Mouse (Mus musculus): ENCODE results near the gene Adk.
A peak's percentile ranks its signal among the peaks of the same experiment; 100 is the strongest.

The Adk gene

DNA sequence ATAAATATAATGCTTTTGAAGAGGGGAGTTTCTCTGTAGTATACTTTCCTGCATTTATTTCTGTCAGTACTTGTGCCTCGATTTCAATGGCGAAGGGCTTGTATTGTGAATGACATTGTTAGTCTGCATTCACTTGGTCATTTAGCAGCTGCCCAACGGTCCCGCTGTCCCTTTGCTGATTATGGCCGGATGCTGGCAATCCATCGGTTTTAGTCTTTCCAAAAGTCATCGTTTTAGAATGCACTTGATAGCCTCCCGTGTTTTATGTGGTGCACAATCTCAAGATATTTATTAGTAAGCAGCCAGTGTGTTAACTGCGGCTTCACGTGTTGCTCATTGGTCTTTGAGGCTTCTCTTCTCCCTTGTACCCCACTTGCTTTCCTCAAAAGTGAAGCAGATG, 113.3 kb downstream of the Adk start:
- no peak for DNase-seq (ENCODE audit: low read depth, low spot score)

DNA sequence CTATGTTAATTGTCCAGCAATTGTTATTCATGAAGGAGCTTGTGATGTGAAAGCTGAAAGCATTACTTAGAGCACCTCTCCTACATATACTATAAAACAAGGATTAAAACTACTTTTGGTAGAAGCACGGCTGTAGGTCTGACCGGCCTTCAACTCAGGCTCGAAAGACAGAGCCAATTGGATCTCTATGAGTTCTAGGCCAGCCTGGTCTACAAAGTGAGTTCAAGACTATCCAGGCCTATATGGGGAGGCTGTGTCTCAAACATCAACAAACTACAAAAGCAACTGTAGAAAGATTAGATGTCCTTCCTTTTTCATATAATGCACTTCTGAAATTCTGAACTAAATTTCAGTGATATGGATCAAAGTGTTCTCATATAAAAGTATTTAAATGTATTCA, 113.7 kb downstream of the Adk start:
- DNase-seq (ENCODE audit: low read depth, low spot score) = no peak

DNA sequence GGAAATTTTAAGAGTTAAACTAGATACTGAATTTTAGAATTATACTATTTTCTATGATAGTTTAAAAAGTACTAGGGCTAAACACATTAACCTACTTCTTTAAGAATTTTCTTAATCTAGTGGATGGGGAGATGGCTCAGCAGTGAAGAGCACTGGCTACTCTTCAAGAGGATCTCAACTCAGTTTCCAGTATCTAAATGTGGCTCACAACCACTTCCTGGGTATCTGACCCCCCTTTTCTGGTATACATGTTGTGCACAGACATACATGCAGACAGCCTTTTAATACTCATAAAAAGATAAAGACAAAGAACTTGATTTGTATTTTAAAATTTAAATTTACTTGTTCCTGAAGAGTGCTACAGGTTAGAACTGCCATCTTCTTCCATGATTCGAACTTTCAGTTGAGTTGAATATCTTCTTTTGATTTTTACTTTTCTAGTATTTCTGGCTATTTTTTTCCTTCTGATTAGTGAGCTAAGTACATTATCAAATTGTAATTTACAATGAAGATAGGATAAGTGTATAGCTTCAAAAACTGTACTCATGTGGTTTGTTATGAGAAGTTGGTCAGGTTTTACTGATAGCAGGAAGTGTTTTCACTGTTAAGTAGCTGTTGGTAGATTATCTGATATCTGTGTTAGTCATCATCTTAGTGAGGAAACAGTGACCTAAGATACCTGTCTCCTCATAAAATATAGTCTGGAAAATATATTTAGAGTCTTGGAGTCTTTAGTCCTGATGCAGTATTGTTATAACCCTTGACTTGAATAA, 121.8 kb downstream of the Adk start:
- DNase-seq (ENCODE audit: low read depth, low spot score) = no peak

GRCm38 (mm10) chr14:21174804-21175203, 122.4 kb downstream of the Adk start:
- no peak for DNase-seq (ENCODE audit: low read depth, low spot score)

DNA sequence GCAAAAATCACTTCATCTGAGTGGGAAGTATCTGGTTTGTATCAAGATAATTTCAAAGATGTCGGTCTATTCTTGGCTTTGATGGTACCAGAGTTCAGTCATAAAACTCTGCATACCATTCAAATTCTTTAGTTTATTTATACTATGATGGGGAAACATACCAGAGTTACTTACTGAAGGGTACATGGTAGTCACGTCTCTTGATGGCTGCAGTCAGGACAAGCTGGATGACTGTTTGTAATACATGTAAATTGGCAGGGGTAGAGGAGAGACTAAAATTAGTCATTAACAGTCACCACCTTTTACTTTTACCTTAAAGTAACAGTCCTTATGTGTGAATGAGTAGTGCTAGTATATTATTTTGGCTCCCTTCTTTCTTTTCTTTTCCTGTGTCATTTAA, 125.4 kb downstream of the Adk start:
- no peak for DNase-seq (ENCODE audit: low read depth, low spot score)

- DNase-seq (ENCODE audit: low read depth, low spot score) = no peak
Observed at GRCm38 (mm10) chr14:21178356-21178755, 126.0 kb downstream of the Adk start.

- DNase-seq (ENCODE audit: low read depth, low spot score) = no peak
Observed at GRCm38 (mm10) chr14:21181053-21181452, 128.7 kb downstream of the Adk start.

- DNase-seq (ENCODE audit: low read depth, low spot score) = no peak
Observed at GRCm38 (mm10) chr14:21191966-21192365, 139.6 kb downstream of the Adk start.

DNA sequence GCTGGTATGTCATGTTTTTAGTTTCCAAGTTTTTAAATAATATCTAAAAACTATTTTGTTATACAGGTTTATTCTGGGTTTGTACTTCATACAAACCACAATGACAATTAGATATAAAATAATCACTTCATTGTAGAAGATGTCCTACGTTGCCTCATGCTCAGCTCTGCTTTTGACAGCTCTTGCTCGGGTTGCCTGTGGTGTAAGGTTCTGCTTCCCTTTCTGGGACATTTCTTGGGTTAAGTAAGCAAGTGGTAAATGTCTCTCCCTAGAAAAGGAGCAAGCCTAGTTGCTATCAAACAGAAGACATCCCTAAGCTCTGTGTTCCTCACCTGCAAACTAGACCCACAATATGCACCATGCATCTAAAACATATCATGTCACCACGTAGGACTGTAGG, 140.4 kb downstream of the Adk start:
- DNase-seq (ENCODE audit: low read depth, low spot score) = no peak

DNA sequence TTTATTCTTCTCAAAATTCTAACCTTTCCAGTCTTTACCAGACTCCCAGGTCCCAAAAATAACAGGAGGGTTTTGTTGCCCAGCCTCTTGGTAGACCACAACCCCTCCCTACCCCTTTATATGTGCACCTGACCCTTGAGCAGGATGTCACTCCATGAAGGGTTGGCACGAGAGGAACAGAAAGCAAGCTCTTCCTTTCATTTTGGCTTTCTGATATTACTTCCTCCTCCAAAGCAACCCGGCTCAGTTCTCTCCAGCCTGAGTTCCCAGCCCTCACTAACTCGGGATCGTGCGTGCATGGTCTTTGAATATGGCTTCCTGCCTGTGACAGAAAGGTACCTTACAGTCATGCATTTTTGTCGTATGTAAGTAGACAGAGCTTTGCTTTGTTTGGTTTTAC, 142.0 kb downstream of the Adk start:
- DNase-seq (ENCODE audit: low read depth, low spot score) = no peak

DNA sequence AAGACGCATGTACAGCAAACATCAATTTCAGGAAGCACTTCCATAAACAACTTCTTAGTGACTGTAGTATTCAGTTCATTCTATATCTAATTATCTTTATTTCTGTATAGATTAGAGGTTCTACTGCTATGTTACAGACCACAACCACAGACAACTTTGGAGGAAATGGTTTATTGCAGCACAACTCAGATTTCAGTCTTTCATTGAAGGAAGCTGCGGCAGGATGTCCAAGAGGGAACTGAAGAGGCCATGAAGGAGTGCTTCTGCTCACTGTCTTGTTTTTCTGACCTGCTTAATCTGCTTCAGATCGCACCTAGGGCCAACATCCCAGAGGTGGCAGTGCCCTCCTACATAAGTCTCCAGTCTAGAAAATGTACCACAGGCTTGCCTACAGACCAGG, 148.5 kb downstream of the Adk start:
- no peak for DNase-seq (ENCODE audit: low read depth, low spot score)

GRCm38 (mm10) chr14:21206472-21206871, 154.1 kb downstream of the Adk start:
- DNase-seq (ENCODE audit: low read depth, low spot score) = no peak

DNA sequence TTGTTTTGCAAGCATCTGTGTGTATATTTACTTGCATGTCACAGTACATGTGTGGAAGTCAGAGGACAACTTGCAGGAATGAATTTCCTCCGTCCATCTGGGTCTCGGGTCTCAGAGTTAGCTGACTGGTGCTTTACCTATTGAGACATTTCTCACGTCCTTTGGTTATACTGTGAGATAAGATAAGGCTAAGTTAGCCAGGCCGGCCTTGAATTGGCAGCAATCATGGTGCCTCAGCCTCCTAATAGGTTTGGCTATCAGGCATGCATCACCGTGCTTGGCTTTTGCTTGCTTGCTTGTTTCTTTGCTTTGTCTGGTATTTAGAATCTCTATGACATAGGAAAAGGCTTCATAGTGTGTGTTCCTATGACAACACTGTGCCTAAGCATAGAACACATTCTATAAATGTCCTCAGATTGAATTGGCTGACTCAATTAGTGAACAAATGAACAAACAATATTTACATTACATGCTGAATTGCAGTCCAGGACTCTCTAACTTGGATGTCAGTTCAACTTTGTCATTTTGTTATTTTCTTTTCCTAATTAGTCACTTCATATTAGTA, 169.3 kb downstream of the Adk start:
- no peak for DNase-seq (ENCODE audit: low read depth, low spot score)

- DNase-seq (ENCODE audit: low read depth, low spot score) = no peak
Observed at GRCm38 (mm10) chr14:21222206-21222605, 169.8 kb downstream of the Adk start.

DNA sequence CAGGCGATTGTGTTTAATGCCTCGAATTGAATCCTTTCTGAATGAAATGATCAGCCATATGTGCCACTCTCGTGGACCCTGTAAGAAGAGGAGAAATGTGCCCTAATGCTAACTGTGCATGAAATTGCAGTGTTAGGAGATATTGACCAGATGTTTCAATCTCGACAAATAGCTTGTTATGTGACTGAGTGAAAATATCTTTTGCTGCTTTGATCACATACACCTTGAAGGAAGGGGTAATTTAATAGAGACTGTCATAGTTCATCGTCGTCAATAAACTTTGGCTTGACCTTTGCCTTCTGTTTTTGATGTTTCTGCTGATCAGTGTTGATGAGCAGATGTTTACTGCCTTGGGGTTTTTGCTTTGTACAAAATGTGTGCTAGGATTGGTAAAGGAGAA, 171.1 kb downstream of the Adk start:
- DNase-seq (ENCODE audit: low read depth, low spot score) = no peak

GRCm38 (mm10) chr14:21223971-21224635, 171.7 kb downstream of the Adk start:
- no peak for DNase-seq (ENCODE audit: low read depth, low spot score)

DNA sequence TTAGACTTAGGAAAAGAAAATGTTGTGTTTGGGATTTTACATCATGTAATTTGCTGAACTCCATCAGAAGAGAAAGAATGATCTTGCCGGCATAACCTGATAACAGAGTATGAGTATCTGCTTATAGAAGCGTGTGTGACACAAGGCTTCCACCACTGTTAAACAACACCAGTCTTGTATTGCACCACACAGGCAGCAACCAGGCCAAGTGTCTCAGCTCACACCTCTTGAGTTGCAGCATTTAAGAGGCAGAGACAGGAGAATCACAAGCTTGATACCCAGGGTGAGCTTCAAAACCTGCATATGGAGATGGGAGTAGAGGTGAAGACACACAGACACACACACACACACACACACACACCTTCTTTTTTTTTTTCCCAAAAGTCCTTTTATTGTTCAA, 184.7 kb downstream of the Adk start:
- DNase-seq (ENCODE audit: low read depth, low spot score) = peak; percentile 22

DNA sequence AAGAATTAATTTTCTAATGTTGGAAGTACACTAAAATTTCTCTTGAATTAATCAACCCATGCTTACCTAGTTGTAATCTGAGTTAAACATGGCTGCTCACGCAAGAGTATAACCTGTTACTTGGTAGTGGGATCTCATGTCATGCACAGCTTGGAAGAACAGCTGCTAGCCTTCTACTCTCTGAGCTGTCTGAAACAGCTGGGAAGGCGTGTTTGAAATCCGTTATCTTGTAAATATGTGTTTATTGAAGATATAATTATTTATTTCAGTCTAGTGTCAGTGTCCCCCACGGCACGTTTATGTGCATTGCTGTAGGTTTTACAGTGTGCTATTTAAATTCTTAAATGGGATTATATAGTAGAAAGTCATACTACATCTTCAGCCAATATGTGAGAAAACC, 188.7 kb downstream of the Adk start:
- no peak for DNase-seq (ENCODE audit: low read depth, low spot score)

GRCm38 (mm10) chr14:21251386-21251785, 199.0 kb downstream of the Adk start:
- DNase-seq (ENCODE audit: low read depth, low spot score) = no peak

GRCm38 (mm10) chr14:21252326-21252886, 200.0 kb downstream of the Adk start:
- DNase-seq (ENCODE audit: low read depth, low spot score) = no peak

DNA sequence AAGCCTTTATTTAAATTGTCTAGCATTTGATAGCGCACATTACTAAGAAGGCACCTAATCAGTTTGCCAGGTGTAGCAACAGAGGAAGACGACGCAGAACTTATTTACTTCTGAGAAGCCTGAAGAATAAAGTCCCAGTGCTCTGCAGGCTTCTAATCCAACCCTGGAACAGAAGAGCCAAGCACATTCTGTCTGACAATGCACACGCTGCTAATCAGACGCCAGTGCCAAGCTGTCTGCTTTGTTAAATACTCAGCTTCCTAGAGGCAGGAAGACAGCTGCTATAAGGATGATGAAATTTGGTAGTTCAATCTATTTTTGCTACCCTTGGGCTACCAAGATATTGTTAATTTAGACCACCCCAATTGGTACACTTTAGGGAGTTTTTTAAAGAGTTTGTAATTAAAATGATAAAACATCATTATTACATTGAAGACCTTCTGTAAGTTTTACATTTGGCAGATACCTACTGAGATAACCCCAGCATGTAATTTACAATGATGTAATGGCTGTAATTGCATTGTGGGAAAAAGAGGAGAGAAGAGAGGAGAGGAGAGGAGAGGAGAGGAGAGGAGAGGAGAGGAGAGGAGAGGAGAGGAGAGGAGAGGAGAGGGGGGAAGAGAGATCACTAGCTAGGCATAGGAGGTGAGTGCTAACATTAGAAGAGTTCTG, 201.1 kb downstream of the Adk start:
- no peak for DNase-seq (ENCODE audit: low read depth, low spot score)

DNA sequence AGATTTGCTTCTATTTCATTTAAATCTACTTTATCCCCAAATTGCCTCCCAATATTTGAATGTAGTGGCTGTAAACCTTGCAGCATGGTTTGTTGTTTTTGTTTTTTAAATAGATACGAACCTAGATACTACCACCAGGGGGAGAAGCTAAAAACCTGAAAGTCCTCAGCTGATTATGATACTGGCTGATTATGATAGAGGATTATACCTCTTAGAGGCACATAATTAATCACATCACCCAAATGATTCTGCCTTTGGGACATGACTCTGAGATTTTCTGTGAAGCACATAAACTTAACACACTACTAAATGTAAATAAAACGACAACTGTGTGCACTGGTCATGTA, 201.6 kb downstream of the Adk start:
- DNase-seq (ENCODE audit: low read depth, low spot score) = peak; percentile 10

All from R1 (cell line).